Mouse (Mus musculus) hindbrain, embryonic 11.5 days (tissue): Measurements from ENCODE around the gene Arhgef28. TPM values are rescaled to one million over a fixed set of nuclear protein-coding genes. Genes with fewer than 3 reads are reported as not detected.

Experiments
- ATAC-seq: fragments of 200-750 bp; cut with Nextera tagmentation; 2 replicates; pipeline ENCODE4 v1.8.0; 2017; ENCODE audit warnings: mild to moderate bottlenecking, moderate TSS enrichment, moderate library complexity; ENCODE audit not compliant: low FRiP score
- DNase-seq: peaks from one replicate; pipeline ENCODE4 v3.0.0-alpha.2; 2015; ENCODE audit warnings: low spot score
- H3K27ac ChIP-seq: fragments of 300-500 bp; sonication (generic); 2 replicates; pipeline ENCODE4 v1.5.1; 2014; ENCODE audit warnings: mild to moderate bottlenecking, low read depth, low read length
- H3K27me3 ChIP-seq: fragments of 300-500 bp; sonication (generic); 2 replicates; pipeline ENCODE4 v1.6.1; 2014; ENCODE audit warnings: mild to moderate bottlenecking, low read length, moderate library complexity, mixed read lengths; ENCODE audit not compliant: control insufficient read depth, insufficient read depth
- H3K36me3 ChIP-seq: fragments of 300-500 bp; sonication (generic); 2 replicates; pipeline ENCODE4 v1.6.1; 2014; ENCODE audit warnings: mild to moderate bottlenecking, low read length, moderate library complexity, mixed read lengths; ENCODE audit not compliant: control insufficient read depth, insufficient read depth
- H3K4me1 ChIP-seq: fragments of 300-500 bp; sonication (generic); replicated peaks from 2 replicates; pipeline ENCODE4 v1.6.1; 2014; ENCODE audit warnings: low read length, mixed read lengths; ENCODE audit not compliant: control insufficient read depth, insufficient read depth
- H3K4me2 ChIP-seq: fragments of 300-500 bp; sonication (generic); replicated peaks from 2 replicates; pipeline ENCODE4 v1.6.1; 2014; ENCODE audit warnings: mild to moderate bottlenecking, low read depth, low read length
- H3K4me3 ChIP-seq: fragments of 300-500 bp; sonication (generic); 2 replicates; pipeline ENCODE4 v1.5.1; 2014; ENCODE audit warnings: low read depth, low read length
- H3K9ac ChIP-seq: fragments of 300-500 bp; sonication (generic); 2 replicates; pipeline ENCODE4 v1.6.1; 2014; ENCODE audit warnings: low read depth, low read length
- H3K9me3 ChIP-seq: fragments of 300-500 bp; sonication (generic); 2 replicates; pipeline ENCODE4 v1.6.1; 2016; ENCODE audit warnings: low read length; ENCODE audit not compliant: control insufficient read depth
- WGBS: fragments of 180-500 bp; shearing (Covaris S2); extraction: QIAGEN DNeasy Blood & Tissue Kit; methylation state at CpG from one replicate; pipeline ENCODE4 v1.1.7; 2014; 5-methylcytosine and 5-hydroxymethylcytosine counted together
- polyA plus RNA-seq: library from polyadenylated mRNA; unstranded; fragments of >200 nt; fragmentation: Nextera tagmentation; extraction: Ambion mirVana; gene quantifications from 2 replicates; pipeline ENCODE4 v1.2.1, GENCODE M21; 2014

Gene Arhgef28
- polyA plus RNA-seq, 1 experiment from 2014 or later: 11.8 TPM

DNA sequence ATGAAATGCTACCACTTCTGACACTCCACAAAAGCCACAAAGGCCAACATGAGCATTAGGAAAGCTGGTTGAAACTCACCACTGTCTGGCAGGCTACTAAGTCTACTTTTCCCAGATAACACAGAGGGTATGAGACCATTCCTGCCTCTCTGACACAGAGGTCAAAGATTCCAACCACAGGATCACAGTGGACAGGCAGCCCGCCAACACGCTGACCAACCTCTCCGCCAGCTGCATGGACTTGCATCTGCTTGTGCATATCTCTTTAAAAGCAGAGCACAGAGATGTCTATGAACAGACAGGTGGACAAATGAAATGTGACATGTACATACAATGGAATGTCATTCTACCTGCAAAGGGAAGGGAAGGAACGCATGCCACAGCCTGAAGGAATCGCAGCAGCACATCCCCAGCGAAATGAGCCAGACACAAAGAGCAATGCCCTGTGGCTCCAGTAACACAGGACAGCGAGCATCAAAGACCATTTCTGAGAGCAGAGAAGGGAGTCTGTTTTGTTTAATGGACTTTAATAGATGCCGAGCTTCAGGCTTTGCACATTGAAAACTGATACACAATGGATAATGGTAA lies 59.6 kb downstream of the Arhgef28 start:
- Histone ChIP-seq H3K27me3 (no peaks in the 10 kb centered on the region), H3K36me3 (no peaks in the 10 kb centered on the region), H3K9me3 (no peaks in the 10 kb centered on the region), H3K27ac (no peak overlapping the region), H3K4me3 (no peak overlapping the region), H3K4me2 (no peak overlapping the region), H3K4me1 (no peaks in the 10 kb centered on the region), H3K9ac (no peak overlapping the region)
- WGBS: 75% methylated on average over 8 of the region's 8 CpGs
- no peak for DNase-seq
- no peak for ATAC-seq

DNA sequence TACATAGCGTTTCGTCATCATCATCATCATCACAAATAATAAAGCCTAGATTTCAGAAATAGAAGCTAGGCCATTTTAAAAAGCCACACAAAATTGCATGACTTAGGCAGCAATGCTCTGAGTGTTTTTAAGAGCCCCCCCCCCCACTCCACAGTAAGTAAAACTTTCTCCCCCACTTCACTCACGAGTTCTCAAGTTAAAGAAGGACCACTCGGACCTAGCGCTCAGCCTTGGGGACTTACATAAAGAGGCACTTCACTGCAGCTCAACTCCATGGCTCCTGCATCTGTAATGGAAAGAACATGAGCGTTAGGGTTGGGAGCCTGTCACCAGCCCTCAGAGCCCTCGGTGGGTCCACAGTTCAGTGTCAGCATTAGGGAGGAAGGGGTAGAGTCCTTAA lies 60.9 kb downstream of the Arhgef28 start:
- no peaks in the 10 kb centered on the region for H3K9me3 ChIP-seq
- H3K4me1 ChIP-seq: no peaks in the 10 kb centered on the region
- H3K27ac ChIP-seq: no peak overlapping the region
- H3K4me2 ChIP-seq: no peak overlapping the region
- H3K9ac ChIP-seq: no peak overlapping the region
- H3K27me3 ChIP-seq: no peaks in the 10 kb centered on the region
- no peaks in the 10 kb centered on the region for H3K36me3 ChIP-seq
- DNase-seq (no peak), ATAC-seq (no peak)
- 87% methylated on average over 7 of the region's 7 CpGs for WGBS
- no peak overlapping the region for H3K4me3 ChIP-seq

DNA sequence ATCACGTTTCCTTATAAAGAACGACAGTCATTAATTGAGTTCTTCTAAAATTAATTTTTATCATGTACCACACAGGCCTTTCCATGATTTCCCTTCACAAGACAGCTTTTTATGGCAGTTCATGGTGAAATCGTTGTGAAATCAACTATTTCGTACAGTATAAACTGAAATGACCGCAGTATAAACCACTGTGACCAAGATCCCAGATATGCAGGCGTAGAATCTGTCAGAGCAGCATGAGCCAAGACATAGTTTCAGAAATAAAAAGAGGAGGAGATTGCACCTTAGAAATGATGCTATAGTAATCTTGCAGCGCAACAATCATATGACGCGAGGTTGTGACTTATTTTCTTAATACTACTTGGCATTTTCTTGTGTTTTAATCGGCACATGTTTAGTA lies 63.2 kb downstream of the Arhgef28 start:
- H3K4me1 ChIP-seq: no peaks in the 10 kb centered on the region
- no peak overlapping the region for H3K27ac ChIP-seq
- H3K9ac ChIP-seq: no peak overlapping the region
- no peak for ATAC-seq
- no peak overlapping the region for H3K4me2 ChIP-seq
- no peak for DNase-seq
- no peaks in the 10 kb centered on the region for H3K36me3 ChIP-seq
- no peak overlapping the region for H3K4me3 ChIP-seq
- no peaks in the 10 kb centered on the region for H3K9me3 ChIP-seq
- H3K27me3 ChIP-seq: no peaks in the 10 kb centered on the region
- 94% methylated on average over 10 of the region's 10 CpGs for WGBS

DNA sequence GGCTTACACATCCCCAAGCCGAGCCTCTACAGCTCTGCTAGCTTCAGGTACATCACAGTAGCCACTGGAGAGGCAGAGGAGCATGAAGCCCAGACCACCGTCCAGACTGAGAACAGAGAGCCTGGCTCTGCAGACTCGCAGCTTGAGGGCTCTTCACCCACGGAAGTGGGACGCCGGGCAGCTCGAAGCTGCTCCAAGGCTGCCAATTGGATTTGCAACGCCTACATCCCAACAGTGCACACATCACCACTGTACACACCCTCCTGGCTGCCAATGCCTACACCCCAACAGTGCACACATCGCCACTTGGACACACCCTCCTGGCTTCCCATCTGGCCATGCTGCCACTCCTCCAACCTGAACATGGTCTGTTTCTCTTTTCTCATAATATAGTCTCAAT lies 65.6 kb downstream of the Arhgef28 start:
- Histone ChIP-seq H3K9ac (no peak overlapping the region), H3K36me3 (no peaks in the 10 kb centered on the region), H3K9me3 (no peaks in the 10 kb centered on the region), H3K4me2 (no peak overlapping the region), H3K27me3 (no peaks in the 10 kb centered on the region), H3K27ac (no peak overlapping the region), H3K4me3 (no peak overlapping the region), H3K4me1 (0 out of 2 replicates have a peak, but pooled peaks cover 3% of the 10 kb centered on the region)
- DNase-seq: no peak
- 89% methylated on average over 9 of the region's 9 CpGs for WGBS
- no peak for ATAC-seq

DNA sequence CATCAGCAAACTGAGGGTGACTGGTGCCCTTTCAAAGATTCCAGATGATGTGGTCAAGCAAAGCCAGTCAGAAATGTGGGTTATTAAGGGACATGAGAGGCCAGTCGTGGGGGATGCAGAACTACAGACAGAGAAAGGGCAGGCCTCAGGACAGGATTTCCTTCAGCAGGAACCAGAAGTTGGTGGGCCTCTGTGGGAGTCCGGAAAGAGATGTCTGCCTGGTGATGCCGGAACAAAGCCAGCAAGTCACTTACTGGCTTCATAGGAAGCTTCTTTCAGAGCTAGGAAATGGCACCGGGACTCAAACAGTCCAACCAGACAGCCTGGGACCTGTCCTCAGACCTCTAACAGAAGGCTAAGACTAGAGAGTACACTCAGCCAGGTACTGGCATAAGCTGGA lies 67.5 kb downstream of the Arhgef28 start:
- Histone ChIP-seq H3K9me3 (no peaks in the 10 kb centered on the region), H3K4me2 (no peak overlapping the region), H3K36me3 (no peaks in the 10 kb centered on the region), H3K4me3 (no peak overlapping the region), H3K9ac (no peak overlapping the region), H3K4me1 (0 out of 2 replicates have a peak, but pooled peaks cover 3% of the 10 kb centered on the region), H3K27me3 (no peaks in the 10 kb centered on the region), H3K27ac (no peak overlapping the region)
- ATAC-seq (no peak), DNase-seq (no peak)
- WGBS: 65% methylated on average over 4 of the region's 4 CpGs

DNA sequence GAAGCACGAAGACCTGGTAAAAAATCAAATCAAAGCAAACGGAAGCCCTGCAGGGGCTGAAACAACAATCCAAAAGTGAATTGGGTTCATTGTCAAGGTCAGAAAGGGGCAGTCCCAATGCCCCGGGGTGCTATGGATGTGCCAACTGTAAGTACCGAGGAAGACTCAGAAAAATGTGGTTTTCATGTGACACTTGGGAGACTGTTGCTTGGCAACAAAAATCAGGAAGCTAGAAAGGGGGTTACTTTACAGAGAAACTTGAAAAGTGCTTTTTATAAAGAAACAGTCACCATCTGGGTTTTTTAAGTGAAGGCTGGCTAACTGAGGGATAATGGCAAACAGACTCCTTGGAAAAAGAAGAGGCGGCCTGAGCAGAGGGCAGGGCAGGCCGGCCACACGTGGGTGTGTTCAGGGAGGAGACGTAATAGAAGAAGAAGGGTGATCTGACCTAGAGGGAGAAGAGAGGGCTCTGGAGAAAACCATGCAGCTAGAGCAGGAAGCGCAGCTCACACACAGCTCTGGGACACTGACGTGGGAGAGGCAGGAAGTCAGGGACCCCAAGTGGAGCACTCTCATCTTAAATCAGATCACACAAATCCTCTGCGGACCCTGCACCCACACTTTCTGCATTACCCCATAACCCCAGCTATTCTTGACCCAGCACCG lies 70.2 kb downstream of the Arhgef28 start:
- Histone ChIP-seq H3K36me3 (no peaks in the 10 kb centered on the region), H3K9me3 (no peaks in the 10 kb centered on the region), H3K4me1 (0 out of 2 replicates have a peak, but pooled peaks cover 3% of the 10 kb centered on the region), H3K4me2 (no peak overlapping the region), H3K4me3 (no peak overlapping the region), H3K27ac (no peak overlapping the region), H3K27me3 (no peaks in the 10 kb centered on the region), H3K9ac (no peak overlapping the region)
- ATAC-seq: no peak
- DNase-seq: no peak
- WGBS: 48% methylated on average over 12 of the region's 12 CpGs

DNA sequence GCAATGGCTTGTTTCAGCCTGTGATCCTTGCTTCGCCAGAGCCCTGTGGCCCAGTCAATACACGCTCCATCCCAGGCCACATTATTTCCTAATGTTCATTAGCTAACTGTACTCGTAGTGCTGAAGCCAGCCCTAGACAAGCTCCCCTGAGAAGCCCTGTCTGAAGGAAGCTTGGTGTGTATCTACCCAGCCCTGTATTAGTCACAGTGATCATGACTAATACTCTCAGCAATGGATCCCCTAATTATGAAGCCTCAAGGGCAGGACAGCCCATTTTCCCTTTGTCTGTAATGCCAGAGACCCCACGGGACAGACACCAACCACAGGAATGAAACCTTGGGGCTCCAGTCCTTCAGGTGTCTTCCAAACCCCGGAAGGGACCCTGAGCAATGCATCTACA lies 73.3 kb downstream of the Arhgef28 start:
- Histone ChIP-seq H3K27me3 (no peaks in the 10 kb centered on the region), H3K9me3 (no peaks in the 10 kb centered on the region), H3K27ac (no peak overlapping the region), H3K36me3 (no peaks in the 10 kb centered on the region), H3K4me1 (0 out of 2 replicates have a peak, but pooled peaks cover 3% of the 10 kb centered on the region), H3K4me2 (no peak overlapping the region), H3K9ac (no peak overlapping the region), H3K4me3 (no peak overlapping the region)
- 84% methylated on average over 5 of the region's 5 CpGs for WGBS
- DNase-seq (no peak), ATAC-seq (no peak)

DNA sequence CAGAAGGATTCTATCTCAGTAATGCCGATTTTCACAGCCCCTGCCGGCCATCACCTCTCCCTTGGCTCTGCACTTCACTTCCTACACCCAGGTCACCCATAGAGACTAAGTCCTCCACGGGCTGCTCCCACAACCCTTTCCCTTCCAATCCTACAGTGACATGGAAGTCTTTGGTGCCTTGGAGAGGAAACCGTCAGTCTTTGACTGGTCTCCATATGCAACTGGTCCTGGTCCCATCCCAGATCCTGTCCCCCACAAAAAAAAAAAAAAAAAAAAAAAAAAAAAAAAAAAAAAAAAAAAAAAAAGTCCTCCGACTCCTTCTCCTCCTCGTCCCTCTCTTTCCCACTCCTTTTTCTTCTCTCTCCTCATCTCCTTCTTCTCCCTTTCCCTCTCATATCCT lies 74.0 kb downstream of the Arhgef28 start:
- no peak overlapping the region for H3K9ac ChIP-seq

DNA sequence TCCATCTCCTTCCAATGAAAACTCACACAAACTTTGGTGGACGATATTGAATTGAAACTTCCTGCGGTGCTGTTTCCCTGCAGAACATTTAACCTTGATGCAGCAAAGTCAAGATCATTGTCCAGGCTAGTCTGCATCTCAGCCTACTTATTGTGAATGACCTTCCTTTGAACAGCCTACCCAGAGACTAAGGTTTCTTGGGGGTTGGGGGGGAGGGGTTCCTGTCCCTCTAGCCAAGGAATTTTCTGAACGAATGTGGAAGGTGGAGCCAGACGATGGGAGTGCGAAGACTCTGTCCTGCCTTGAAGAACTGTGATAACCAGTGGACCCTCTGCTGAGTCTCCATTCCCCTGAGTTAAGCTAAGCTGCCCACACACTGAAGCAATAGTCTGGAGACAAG lies 80.6 kb downstream of the Arhgef28 start:
- H3K9ac ChIP-seq: no peak overlapping the region
- no peak for ATAC-seq
- H3K9me3 ChIP-seq: no peaks in the 10 kb centered on the region
- no peak overlapping the region for H3K27ac ChIP-seq
- DNase-seq: no peak
- no peak overlapping the region for H3K4me2 ChIP-seq
- H3K4me1 ChIP-seq: no peaks in the 10 kb centered on the region
- H3K36me3 ChIP-seq: no peaks in the 10 kb centered on the region
- WGBS: 73% methylated on average over 5 of the region's 5 CpGs
- H3K27me3 ChIP-seq: no peaks in the 10 kb centered on the region
- H3K4me3 ChIP-seq: no peak overlapping the region

More for the DNA sequence above, 74.0 kb downstream of the Arhgef28 start:
- no peaks in the 10 kb centered on the region for H3K27me3 ChIP-seq
- H3K4me1 ChIP-seq: 0 out of 2 replicates have a peak, but pooled peaks cover 3% of the 10 kb centered on the region
- 72% methylated on average over 6 of the region's 6 CpGs for WGBS
- H3K27ac ChIP-seq: no peak overlapping the region
- ATAC-seq (no peak), DNase-seq (no peak)
- no peak overlapping the region for H3K4me2 ChIP-seq
- H3K36me3 ChIP-seq: no peaks in the 10 kb centered on the region
- H3K9me3 ChIP-seq: no peaks in the 10 kb centered on the region
- H3K4me3 ChIP-seq: no peak overlapping the region
